Comparison of ENCODE assay signal across 8 mouse cellular contexts in the genomic region with DNA sequence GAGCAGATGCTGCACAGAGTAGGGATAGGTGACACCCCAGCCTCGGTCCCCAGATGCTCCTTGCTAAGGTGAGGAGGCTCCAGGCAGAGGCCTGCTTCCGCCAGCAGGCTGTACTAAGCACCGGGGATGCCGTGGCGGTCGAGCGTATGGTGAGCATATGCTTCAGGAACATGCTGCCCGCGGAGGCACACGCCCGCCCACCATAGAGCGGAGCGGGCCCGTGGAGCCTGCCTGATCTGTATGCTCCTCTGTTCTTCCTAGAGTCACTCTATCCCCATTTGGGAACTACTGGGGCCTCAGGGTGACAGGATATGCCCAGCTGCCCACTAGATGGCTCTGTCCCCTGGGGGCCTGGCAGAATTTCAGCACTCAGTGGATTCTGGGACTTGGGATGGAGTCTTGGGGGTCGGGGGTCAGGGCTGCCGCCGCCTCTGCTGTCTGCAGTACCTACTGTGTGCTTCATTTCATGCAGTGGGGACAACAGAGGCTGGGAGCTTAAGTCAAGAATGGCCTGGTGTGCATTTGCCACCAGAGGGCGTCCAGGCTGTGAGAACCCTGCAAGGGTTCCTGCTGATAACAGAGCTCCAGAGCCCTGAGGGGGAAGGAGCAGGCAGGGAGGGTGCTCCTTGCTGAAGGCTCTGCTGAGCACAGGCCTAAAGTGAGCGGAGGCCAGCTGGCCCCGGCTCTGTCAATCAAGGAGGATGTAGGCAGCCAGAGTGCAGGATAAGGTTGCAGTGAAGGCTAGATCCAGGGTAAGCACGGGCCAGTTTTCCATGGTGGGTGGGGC.
A peak's percentile ranks its signal among the peaks of the same experiment; 100 is the strongest.
DNase-seq lines count a peak whose midpoint lies in the region; ATAC-seq and TF ChIP-seq lines count a peak whose summit lies in the region.

No protein-coding gene starts in this region.

- H3K27ac ChIP-seq in kidney, postnatal 0 days, result no peak overlapping the region
- H3K27ac ChIP-seq in liver, postnatal 0 days (ENCODE audit: low read depth), result peak overlapping the region; percentile 31

- H3K9me3 ChIP-seq in kidney, postnatal 0 days (replicated peaks; ENCODE audit: low read length), result no peaks in the 10 kb centered on the region
- no peaks in the 10 kb centered on the region for H3K9me3 ChIP-seq in liver, postnatal 0 days (ENCODE audit: low read length)

- peaks cover 26% of the 10 kb centered on the region for H3K4me1 ChIP-seq in kidney, postnatal 0 days (replicated peaks; ENCODE audit: insufficient read depth, low read length)
- H3K4me1 ChIP-seq in liver, postnatal 0 days (ENCODE audit: insufficient read depth), result peaks cover 55% of the 10 kb centered on the region

- no peak overlapping the region for H3K4me3 ChIP-seq in kidney, postnatal 0 days (replicated peaks; ENCODE audit: low read depth, low read length)
- no peak overlapping the region for H3K4me3 ChIP-seq in liver, postnatal 0 days (ENCODE audit: low read depth, low read length)

- no peak overlapping the region for H3K9ac ChIP-seq in kidney, postnatal 0 days (ENCODE audit: low read depth, low read length)
- H3K9ac ChIP-seq in liver, postnatal 0 days (replicated peaks), result 0 out of 2 replicates have a peak overlapping the region, but pooled peaks have one; percentile 3

- H3K36me3 ChIP-seq in kidney, postnatal 0 days (ENCODE audit: insufficient read depth, low read length), result no peaks in the 10 kb centered on the region
- no peaks in the 10 kb centered on the region for H3K36me3 ChIP-seq in liver, postnatal 0 days (replicated peaks; ENCODE audit: insufficient read depth, low read length)

- no peaks in the 10 kb centered on the region for H3K27me3 ChIP-seq in kidney, postnatal 0 days (ENCODE audit: insufficient read depth, low read length)
- no peaks in the 10 kb centered on the region for H3K27me3 ChIP-seq in liver, postnatal 0 days (ENCODE audit: insufficient read depth, low read length)

- TF ChIP-seq EP300 in liver, postnatal 0 days (IDR thresholded peaks at IDR 0.05; ENCODE audit: low read depth), result no peak

- 52% methylated on average over 21 of the region's 21 CpGs for WGBS in kidney, postnatal 0 days
- 48% methylated on average over 21 of the region's 21 CpGs for WGBS in liver, postnatal 0 days (ENCODE audit: insufficient replicate concordance)

- peak; percentile 51 to 53 for DNase-seq in B cell, adult 2 months
- peak; percentile 73 for DNase-seq in NIH3T3 (ENCODE audit: low read depth)
- peak; percentile 81 for DNase-seq in embryo, embryonic 10 days (ENCODE audit: low spot score)
- peak; percentile 70 to 77 for DNase-seq in heart, adult 18-20 months
- peak; percentile 81 for DNase-seq in kidney, postnatal 0 days (ENCODE audit: low spot score)
- DNase-seq in liver, postnatal 0 days, result peak; percentile 85
- DNase-seq in right cerebral cortex, postnatal 14 days, result peak; percentile 72
- no peak for DNase-seq in Muller cell, postnatal 12 days (ENCODE audit: inconsistent ontology term)

- ATAC-seq in kidney, postnatal 0 days (replicated peaks; ENCODE audit: low FRiP score, low read depth), result peak; percentile 37; the same call in 1 of the 2 replicates
- peak; percentile 58 for ATAC-seq in liver, postnatal 0 days

- no peak overlapping the region for H3K4me2 ChIP-seq in kidney, postnatal 0 days (ENCODE audit: low read length)
- H3K4me2 ChIP-seq in liver, postnatal 0 days (ENCODE audit: low read depth, low read length), result no peak overlapping the region

- peak; percentile 81 for TF ChIP-seq CTCF in kidney, postnatal 0 days (IDR thresholded peaks at IDR 0.05; ENCODE audit: low read depth)
- peak; percentile 95 for TF ChIP-seq CTCF in liver, postnatal 0 days (IDR thresholded peaks at IDR 0.05; ENCODE audit: low read depth)
